Mouse (Mus musculus) liver, embryonic 11.5 days (tissue): ENCODE data around the gene Frmd5. TPM values are rescaled to one million over a fixed set of nuclear protein-coding genes. Genes with fewer than 3 reads are reported as not detected.
"Not testable (repeated sequence)": the region's sequence is repeated elsewhere in the genome, so short reads cannot be mapped to it uniquely, and the experiment has no call there.

Experiments used
- ATAC-seq: fragments of 200-750 bp; cut with Nextera tagmentation; replicated peaks from 2 replicates; pipeline ENCODE4 v1.8.0; 2017; ENCODE audit warnings: moderate number of reproducible peaks, mild to moderate bottlenecking, moderate TSS enrichment, moderate library complexity; ENCODE audit not compliant: low FRiP score
- DNase-seq: peaks from one replicate; pipeline ENCODE4 v3.0.0-alpha.2; 2017; ENCODE audit warnings: low spot score
- H3K27ac ChIP-seq: fragments of 300-500 bp; sonication (generic); 2 replicates; pipeline ENCODE4 v1.5.1; 2014; ENCODE audit warnings: mild to moderate bottlenecking, low read depth, low read length, control low read depth
- H3K27me3 ChIP-seq: fragments of 300-500 bp; sonication (generic); replicated peaks from 2 replicates; pipeline ENCODE4 v1.6.1; 2014; ENCODE audit warnings: low read length, mixed read lengths; ENCODE audit not compliant: control insufficient read depth, insufficient read depth
- H3K36me3 ChIP-seq: fragments of 300-500 bp; sonication (generic); 2 replicates; pipeline ENCODE4 v1.6.1; 2014; ENCODE audit warnings: mild to moderate bottlenecking, low read length, moderate library complexity, mixed read lengths; ENCODE audit not compliant: control insufficient read depth, insufficient read depth
- H3K4me1 ChIP-seq: fragments of 300-500 bp; sonication (generic); replicated peaks from 2 replicates; pipeline ENCODE4 v1.6.1; 2014; ENCODE audit warnings: low read length, mixed read lengths; ENCODE audit not compliant: control insufficient read depth, insufficient read depth
- H3K4me2 ChIP-seq: fragments of 300-500 bp; sonication (generic); 2 replicates; pipeline ENCODE4 v1.6.1; 2014; ENCODE audit warnings: mild to moderate bottlenecking, control low read depth, moderate library complexity
- H3K4me3 ChIP-seq: fragments of 300-500 bp; sonication (generic); 2 replicates; pipeline ENCODE4 v1.5.1; 2014; ENCODE audit warnings: low read depth, low read length, control low read depth
- H3K9ac ChIP-seq: fragments of 300-500 bp; sonication (generic); 2 replicates; pipeline ENCODE4 v1.6.1; 2014; ENCODE audit warnings: low read depth, low read length, control low read depth
- H3K9me3 ChIP-seq: fragments of 300-500 bp; sonication (generic); 2 replicates; pipeline ENCODE4 v1.6.1; 2016; ENCODE audit warnings: low read length, inconsistent platforms, mixed read lengths; ENCODE audit not compliant: control insufficient read depth
- WGBS: fragments of 180-500 bp; shearing (Covaris S2); extraction: QIAGEN DNeasy Blood & Tissue Kit; methylation state at CpG from one replicate; pipeline ENCODE4 v1.1.7; 2014; 5-methylcytosine and 5-hydroxymethylcytosine counted together
- polyA plus RNA-seq: library from polyadenylated mRNA; unstranded; fragments of >200 nt; fragmentation: Nextera tagmentation; extraction: Ambion mirVana; gene quantifications from 2 replicates; pipeline ENCODE4 v1.2.1, GENCODE M21; 2014

Gene Frmd5
- polyA plus RNA-seq, 1 experiment from 2014 or later, result 0.96 TPM

DNA sequence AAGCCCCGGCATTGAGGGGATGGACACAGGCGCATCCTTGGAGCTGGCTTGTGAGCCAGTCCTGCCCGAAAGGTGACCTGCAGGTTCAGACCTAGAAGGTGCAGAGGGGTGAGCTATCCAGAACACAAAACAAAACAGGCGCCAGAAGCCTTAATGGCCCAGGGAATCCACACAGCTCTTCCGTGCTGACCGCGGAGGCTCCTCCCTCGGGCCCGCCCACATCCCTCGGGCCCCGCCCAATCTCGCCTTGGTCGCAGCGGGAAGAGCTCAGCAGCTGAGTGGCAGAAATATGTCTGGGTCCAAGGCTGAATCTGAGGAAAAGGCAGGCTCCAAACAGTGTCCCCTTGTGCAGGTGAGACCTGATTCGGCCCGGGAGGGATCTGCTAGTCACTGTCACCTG lies 297.3 kb downstream of the Frmd5 start:
- Histone ChIP-seq H3K27ac (no peak overlapping the region), H3K9me3 (no peaks in the 10 kb centered on the region), H3K27me3 (no peaks in the 10 kb centered on the region), H3K4me2 (peak overlapping the region; percentile 56), H3K4me1 (0 out of 2 replicates have a peak, but pooled peaks cover 10% of the 10 kb centered on the region), H3K36me3 (peaks cover 14% of the 10 kb centered on the region; the same call in 1 of the 2 replicates), H3K4me3 (peak overlapping the region; percentile 36), H3K9ac (peak overlapping the region; percentile 37)
- 19% methylated on average over 16 of the region's 16 CpGs for WGBS
- ATAC-seq, result peak; percentile 74
- peak; percentile 66 for DNase-seq

GRCm38 (mm10) chr2:121507951-121508330 lies 298.9 kb downstream of the Frmd5 start:
- H3K9me3 ChIP-seq, result no peaks in the 10 kb centered on the region
- peak overlapping the region; percentile 68; the same call in 1 of the 2 replicates for H3K9ac ChIP-seq
- peaks cover 12% of the 10 kb centered on the region; the same call in 1 of the 2 replicates for H3K36me3 ChIP-seq
- H3K4me2 ChIP-seq, result peak overlapping the region; percentile 83
- no peak overlapping the region for H3K27ac ChIP-seq
- peak overlapping the region; percentile 64 for H3K4me3 ChIP-seq
- DNase-seq (no peak), ATAC-seq (no peak)
- H3K27me3 ChIP-seq, result no peaks in the 10 kb centered on the region
- H3K4me1 ChIP-seq, result 0 out of 2 replicates have a peak, but pooled peaks cover 10% of the 10 kb centered on the region
- WGBS, result 74% methylated on average over 2 of the region's 2 CpGs

GRCm38 (mm10) chr2:121507173-121507950 lies 299.5 kb downstream of the Frmd5 start:
- Histone ChIP-seq H3K4me1 (0 out of 2 replicates have a peak, but pooled peaks cover 10% of the 10 kb centered on the region), H3K4me2 (peak overlapping the region; percentile 83), H3K27ac (no peak overlapping the region), H3K9me3 (no peaks in the 10 kb centered on the region), H3K27me3 (no peaks in the 10 kb centered on the region), H3K9ac (peak overlapping the region; percentile 68), H3K36me3 (peaks cover 12% of the 10 kb centered on the region; the same call in 1 of the 2 replicates), H3K4me3 (peak overlapping the region; percentile 64)
- ATAC-seq (no peak), DNase-seq (no peak)
- WGBS, result 17% methylated on average over 12 of the region's 12 CpGs

DNA sequence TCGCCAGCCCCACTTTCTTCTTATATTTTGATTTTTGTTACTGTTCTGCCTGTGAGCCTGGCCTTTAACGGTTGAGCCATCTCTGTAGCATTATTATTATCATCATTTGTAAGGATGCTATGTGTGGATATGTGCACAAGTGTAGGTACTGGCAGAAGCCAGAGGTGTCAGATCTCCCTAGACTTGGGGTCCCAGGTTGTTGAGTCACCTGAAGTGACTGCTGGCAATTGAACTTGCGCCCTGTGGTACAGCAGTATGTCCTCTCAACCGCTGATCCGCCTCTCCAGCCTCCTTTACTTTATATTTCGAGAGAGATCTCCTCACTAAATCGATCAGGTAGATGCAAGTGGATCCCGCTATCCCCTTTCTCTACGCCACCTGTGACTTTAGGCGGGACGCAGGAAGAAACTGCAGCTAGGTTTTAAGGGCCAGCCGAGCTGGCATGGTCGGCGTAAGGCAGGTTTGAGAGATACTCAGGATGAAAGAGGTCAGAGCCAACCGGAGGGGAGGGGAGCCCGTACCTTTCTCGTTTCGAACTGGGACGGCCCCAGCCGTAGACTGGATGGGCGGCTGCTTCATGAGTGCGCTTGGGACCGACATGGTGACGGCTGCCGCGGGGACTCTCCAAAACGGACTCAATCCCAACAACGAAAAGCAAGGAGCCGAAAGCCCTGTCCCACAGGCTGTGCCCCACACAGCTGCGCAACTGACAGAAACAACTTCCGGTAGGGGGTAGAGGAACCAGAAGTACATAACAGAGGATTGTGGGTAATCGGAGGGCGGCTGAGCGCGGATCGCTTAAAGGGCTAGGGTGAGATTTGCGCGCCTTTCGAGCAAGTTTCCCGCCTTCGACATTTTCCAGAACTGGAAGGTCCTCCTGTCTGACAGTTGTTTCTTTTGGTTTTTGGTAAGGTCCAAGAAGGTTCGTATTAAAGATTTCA lies 300.7 kb downstream of the Frmd5 start, which contains the start of the genes Mfap1a and Wdr76:
TSS of gene Mfap1a (minus strand) at position 724 of the 941 bp plus-strand sequence.
TSS of gene Wdr76 (plus strand) at position 782 of the 941 bp plus-strand sequence.
- Histone ChIP-seq H3K27ac (peak within 1 kb of the TSS; percentile 47; the same call in 1 of the 2 replicates), H3K4me1 (0 out of 2 replicates have a peak, but pooled peaks cover 10% of the 10 kb centered on the region), H3K4me3 (peak within 1 kb of the TSS; percentile 64), H3K9ac (peak within 1 kb of the TSS; percentile 68), H3K4me2 (peak within 1 kb of the TSS; percentile 83)
- H3K27me3 ChIP-seq, H3K9me3 ChIP-seq, H3K36me3 ChIP-seq: not testable (repeated sequence)
- peak; percentile 84 for DNase-seq
- ATAC-seq, result peak; percentile 92
- WGBS, result 3% methylated on average over 38 of the region's 42 CpGs

- not testable (repeated sequence) for H3K4me3 ChIP-seq, H3K27ac ChIP-seq, H3K36me3 ChIP-seq, DNase-seq, H3K4me2 ChIP-seq, H3K27me3 ChIP-seq, H3K9me3 ChIP-seq, H3K4me1 ChIP-seq, H3K9ac ChIP-seq
- 0 out of 2 replicates have a peak, but pooled peaks have one; percentile 34 for ATAC-seq
- 86% methylated on average over 1 of the region's 6 CpGs for WGBS
Observed at GRCm38 (mm10) chr2:121501550-121501949, 305.3 kb downstream of the Frmd5 start.

Other genes starting within 250 kb of the Frmd5 start
- 20.4 and 21.6 TPM in 2 replicates for gene Casc4, start 59.9 kb upstream of the Frmd5 start, polyA plus RNA-seq
- gene Ctdspl2, start 148.9 kb upstream of the Frmd5 start, polyA plus RNA-seq, result 42.1 and 42.6 TPM in 2 replicates
- gene Mageb3, start 149.0 kb upstream of the Frmd5 start, polyA plus RNA-seq, result 0.10 TPM in 2 replicates
- gene Eif3j1, start 221.5 kb upstream of the Frmd5 start, polyA plus RNA-seq, result 17.9 and 18.3 TPM in 2 replicates